Mouse (Mus musculus): ENCODE measurements around the gene Mllt6. TPM values are rescaled to one million over a fixed set of nuclear protein-coding genes. Genes with fewer than 3 reads are reported as not detected.
"Not testable (repeated sequence)": the region's sequence is repeated elsewhere in the genome, so short reads cannot be mapped to it uniquely, and the experiment has no call there.

Gene Mllt6
- polyA plus RNA-seq, 2 experiments: 0.22 to 1.0 TPM

DNA sequence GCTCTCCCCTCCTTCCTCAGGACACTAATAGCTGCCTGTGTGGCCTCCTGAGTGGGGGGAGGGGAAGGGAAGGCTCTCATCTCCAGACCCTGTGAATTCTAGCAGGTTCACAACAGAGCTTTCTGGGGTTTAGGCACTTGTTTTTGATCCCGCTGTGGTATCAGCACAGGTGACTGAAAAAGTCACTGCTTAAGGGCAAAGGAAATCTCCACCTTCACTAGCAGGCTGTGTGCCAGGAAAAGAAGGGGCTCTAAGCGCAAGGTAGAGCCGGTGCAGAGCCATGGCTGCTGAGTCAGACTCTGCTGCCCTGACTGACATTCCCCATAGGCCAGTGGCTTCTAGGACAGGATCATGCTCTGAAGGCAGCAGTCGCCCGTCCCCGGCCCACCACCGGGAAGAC, 65.5 kb downstream of the Mllt6 start:
- no peak for TF ChIP-seq CTCF (IDR thresholded peaks at IDR 0.05; ENCODE audit: low read depth)
- no peak for TF ChIP-seq EP300 (IDR thresholded peaks at IDR 0.05; ENCODE audit: low read depth)
- no peak overlapping the region for H3K27ac ChIP-seq
- no peak overlapping the region for H3K4me3 ChIP-seq (ENCODE audit: insufficient read depth in 1 of 2, low read depth in 2 of 2, low read length in 2 of 2)
- 0 out of 4 replicates have a peak, but pooled peaks cover 0 to 2% of the 10 kb centered on the region in 2 experiments for H3K4me1 ChIP-seq (replicated peaks; ENCODE audit: control insufficient read depth in 2 of 2, insufficient read depth in 2 of 2, low read length in 1 of 2)
- H3K9me3 ChIP-seq (ENCODE audit: control insufficient read depth, low read length): no peaks in the 10 kb centered on the region
- no peaks in the 10 kb centered on the region for H3K27me3 ChIP-seq (ENCODE audit: control insufficient read depth, insufficient read depth, low read length)
- DNase-seq (ENCODE audit: low read depth in 3 of 3, low spot score in 3 of 3): no peak
- ATAC-seq (ENCODE audit: insufficient read depth): no peak
- 58% methylated on average over 7 of the region's 7 CpGs for WGBS (ENCODE audit: insufficient replicate concordance)
- H3K9ac ChIP-seq (replicated peaks): no peak overlapping the region
- peaks cover 9% of the 10 kb centered on the region for H3K36me3 ChIP-seq (replicated peaks; ENCODE audit: control insufficient read depth, insufficient read depth, low read depth)
- no peak overlapping the region for H3K4me2 ChIP-seq (ENCODE audit: low read depth)

DNA sequence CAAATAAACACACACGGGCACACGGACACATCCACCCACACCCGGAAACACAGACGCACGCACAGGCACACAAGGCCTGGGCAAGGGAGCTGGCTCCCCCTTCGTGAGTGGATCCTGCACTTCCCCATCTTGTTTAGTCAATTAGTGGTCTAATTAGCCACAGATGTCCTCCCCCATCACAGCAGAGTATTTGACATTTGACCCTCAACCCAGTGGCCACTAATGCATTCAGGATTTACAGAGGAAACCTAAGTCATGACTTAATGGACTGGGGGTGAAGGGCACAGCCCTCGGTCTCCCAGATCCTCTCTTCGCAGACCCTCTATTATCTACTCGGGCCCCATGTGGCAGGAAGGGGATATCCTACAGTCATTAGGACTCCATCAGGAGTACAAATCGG, 70.5 kb downstream of the Mllt6 start:
- DNase-seq (ENCODE audit: low read depth in 3 of 3, low spot score in 3 of 3): no peak
- H3K9me3 ChIP-seq (ENCODE audit: control insufficient read depth, low read length): no peaks in the 10 kb centered on the region
- TF ChIP-seq EP300 (IDR thresholded peaks at IDR 0.05; ENCODE audit: low read depth) (no peak), CTCF (IDR thresholded peaks at IDR 0.05; ENCODE audit: low read depth) (no peak)
- 36% methylated on average over 10 of the region's 10 CpGs for WGBS (ENCODE audit: insufficient replicate concordance)
- H3K27me3 ChIP-seq (ENCODE audit: control insufficient read depth, insufficient read depth, low read length): no peaks in the 10 kb centered on the region
- no peak overlapping the region for H3K9ac ChIP-seq (replicated peaks)
- no peak overlapping the region for H3K27ac ChIP-seq
- ATAC-seq (ENCODE audit: insufficient read depth): no peak
- 0 out of 4 replicates have a peak, but pooled peaks cover 0 to 5% of the 10 kb centered on the region in 2 experiments for H3K4me1 ChIP-seq (replicated peaks; ENCODE audit: control insufficient read depth in 2 of 2, insufficient read depth in 2 of 2, low read length in 1 of 2)
- no peaks in the 10 kb centered on the region; the same call in 1 of the 2 replicates for H3K36me3 ChIP-seq (replicated peaks; ENCODE audit: control insufficient read depth, insufficient read depth, low read depth)
- no peak overlapping the region for H3K4me3 ChIP-seq (ENCODE audit: insufficient read depth in 1 of 2, low read depth in 2 of 2, low read length in 2 of 2)
- no peak overlapping the region for H3K4me2 ChIP-seq (ENCODE audit: low read depth)

DNA sequence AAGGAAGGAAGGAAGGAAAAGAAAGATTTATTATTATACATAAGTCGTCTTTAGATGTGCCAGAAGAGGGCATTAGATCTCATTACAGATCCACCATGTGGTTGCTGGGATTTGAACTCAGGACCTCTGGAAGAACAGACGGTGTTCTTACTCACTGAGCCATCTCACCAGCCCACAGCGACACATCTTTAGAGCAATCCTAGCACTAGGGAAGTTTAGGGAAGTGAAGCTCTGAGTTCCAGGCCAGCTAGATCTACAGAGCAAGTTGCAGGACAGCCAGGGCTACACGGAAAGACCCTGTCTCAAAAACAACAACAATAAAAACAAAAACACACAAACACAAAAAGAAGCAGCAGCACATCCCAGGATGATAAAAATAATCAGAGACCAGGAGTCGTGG, 71.6 kb downstream of the Mllt6 start:
- H3K27ac ChIP-seq; H3K4me2 ChIP-seq (ENCODE audit: low read depth); DNase-seq (ENCODE audit: low read depth in 3 of 3, low spot score in 3 of 3); ATAC-seq (ENCODE audit: insufficient read depth); H3K9ac ChIP-seq (replicated peaks); H3K27me3 ChIP-seq (ENCODE audit: control insufficient read depth, insufficient read depth, low read length); H3K9me3 ChIP-seq (ENCODE audit: control insufficient read depth, low read length); H3K4me3 ChIP-seq (ENCODE audit: insufficient read depth in 1 of 2, low read depth in 2 of 2, low read length in 2 of 2); H3K36me3 ChIP-seq (replicated peaks; ENCODE audit: control insufficient read depth, insufficient read depth, low read depth); H3K4me1 ChIP-seq (replicated peaks; ENCODE audit: control insufficient read depth in 2 of 2, insufficient read depth in 2 of 2, low read length in 1 of 2): not testable (repeated sequence)
- WGBS (ENCODE audit: insufficient replicate concordance): 56% methylated on average over 5 of the region's 5 CpGs

Small RNAs within 50 kb of the gene (microRNA-seq; reads per million reads assigned to microRNA genes)
- gene Gm24158 (not detected), gene Mir6927 (not detected)

Other genes with a start within 250 kb of the Mllt6 start
- gene Arhgap23, start 247.9 kb upstream of the Mllt6 start, polyA plus RNA-seq (2012; rRNA removed): 17.5 and 21.2 TPM in 2 replicates
- 7.3 and 7.9 TPM in 2 replicates for gene Arhgap23, start 247.9 kb upstream of the Mllt6 start, polyA plus RNA-seq (2014; fragmentation: Nextera tagmentation; extraction: Ambion mirVana)
- gene 4933428G20Rik, start 163.1 kb upstream of the Mllt6 start, polyA plus RNA-seq (2012; rRNA removed): 0.02 TPM in 1 of 2 replicates, not detected in the other
- not detected in 2 replicates for gene 4933428G20Rik, start 163.1 kb upstream of the Mllt6 start, polyA plus RNA-seq (2014; fragmentation: Nextera tagmentation; extraction: Ambion mirVana)
- 0.04 and 0.06 TPM in 2 replicates for gene Srcin1, start 87.2 kb upstream of the Mllt6 start, polyA plus RNA-seq (2012; rRNA removed)
- not detected in 2 replicates for gene Srcin1, start 87.2 kb upstream of the Mllt6 start, polyA plus RNA-seq (2014; fragmentation: Nextera tagmentation; extraction: Ambion mirVana)
- 0.66 and 0.98 TPM in 2 replicates for gene Epop, start 33.7 kb upstream of the Mllt6 start, polyA plus RNA-seq (2012; rRNA removed)
- 0.34 and 0.38 TPM in 2 replicates for gene Epop, start 33.7 kb upstream of the Mllt6 start, polyA plus RNA-seq (2014; fragmentation: Nextera tagmentation; extraction: Ambion mirVana)
- 3.0 and 4.9 TPM in 2 replicates for gene Cisd3, start 22.4 kb downstream of the Mllt6 start, polyA plus RNA-seq (2012; rRNA removed)
- 10.0 and 11.4 TPM in 2 replicates for gene Cisd3, start 22.4 kb downstream of the Mllt6 start, polyA plus RNA-seq (2014; fragmentation: Nextera tagmentation; extraction: Ambion mirVana)
- 4.4 and 4.9 TPM in 2 replicates for gene Pcgf2, start 37.1 kb downstream of the Mllt6 start, polyA plus RNA-seq (2012; rRNA removed)
- 1.5 and 1.8 TPM in 2 replicates for gene Pcgf2, start 37.1 kb downstream of the Mllt6 start, polyA plus RNA-seq (2014; fragmentation: Nextera tagmentation; extraction: Ambion mirVana)
- 197 and 261 TPM in 2 replicates for gene Psmb3, start 40.0 kb downstream of the Mllt6 start, polyA plus RNA-seq (2012; rRNA removed)
- gene Psmb3, start 40.0 kb downstream of the Mllt6 start, polyA plus RNA-seq (2014; fragmentation: Nextera tagmentation; extraction: Ambion mirVana): 318 and 330 TPM in 2 replicates
- 4.4 and 5.0 TPM in 2 replicates for gene Pip4k2b, start 81.3 kb downstream of the Mllt6 start, polyA plus RNA-seq (2012; rRNA removed)
- gene Pip4k2b, start 81.3 kb downstream of the Mllt6 start, polyA plus RNA-seq (2014; fragmentation: Nextera tagmentation; extraction: Ambion mirVana): 0.56 and 0.61 TPM in 2 replicates
- gene Cwc25, start 103.1 kb downstream of the Mllt6 start, polyA plus RNA-seq (2012; rRNA removed): 4.5 and 5.7 TPM in 2 replicates
- 3.5 and 4.5 TPM in 2 replicates for gene Cwc25, start 103.1 kb downstream of the Mllt6 start, polyA plus RNA-seq (2014; fragmentation: Nextera tagmentation; extraction: Ambion mirVana)
- gene 1700001P01Rik, start 112.5 kb downstream of the Mllt6 start, polyA plus RNA-seq (2012; rRNA removed): 0.08 TPM in 1 of 2 replicates, not detected in the other
- not detected in 2 replicates for gene 1700001P01Rik, start 112.5 kb downstream of the Mllt6 start, polyA plus RNA-seq (2014; fragmentation: Nextera tagmentation; extraction: Ambion mirVana)
- 229 and 484 TPM in 2 replicates for gene Rpl23, start 119.0 kb downstream of the Mllt6 start, polyA plus RNA-seq (2012; rRNA removed)
- gene Rpl23, start 119.0 kb downstream of the Mllt6 start, polyA plus RNA-seq (2014; fragmentation: Nextera tagmentation; extraction: Ambion mirVana): 485 and 502 TPM in 2 replicates
- 19.1 and 19.5 TPM in 2 replicates for gene Lasp1, start 135.6 kb downstream of the Mllt6 start, polyA plus RNA-seq (2012; rRNA removed)
- 15.5 and 20.3 TPM in 2 replicates for gene Lasp1, start 135.6 kb downstream of the Mllt6 start, polyA plus RNA-seq (2014; fragmentation: Nextera tagmentation; extraction: Ambion mirVana)
- gene B230217C12Rik, start 177.4 kb downstream of the Mllt6 start, polyA plus RNA-seq (2012; rRNA removed): 0.60 and 0.81 TPM in 2 replicates
- gene B230217C12Rik, start 177.4 kb downstream of the Mllt6 start, polyA plus RNA-seq (2014; fragmentation: Nextera tagmentation; extraction: Ambion mirVana): 0.19 and 0.63 TPM in 2 replicates
- gene Fbxo47, start 220.7 kb downstream of the Mllt6 start, polyA plus RNA-seq (2012; rRNA removed): 0.17 and 0.30 TPM in 2 replicates
- 0.28 and 0.51 TPM in 2 replicates for gene Fbxo47, start 220.7 kb downstream of the Mllt6 start, polyA plus RNA-seq (2014; fragmentation: Nextera tagmentation; extraction: Ambion mirVana)

Data from liver, embryonic 14.5 days (tissue).